Mouse (Mus musculus): Measurements from ENCODE around the gene Gabrb2. TPM values are rescaled to one million over a fixed set of nuclear protein-coding genes. Genes with fewer than 3 reads are reported as not detected.

Gabrb2 gene
- total RNA-seq, 1 experiment from 2014 or later = not detected

DNA sequence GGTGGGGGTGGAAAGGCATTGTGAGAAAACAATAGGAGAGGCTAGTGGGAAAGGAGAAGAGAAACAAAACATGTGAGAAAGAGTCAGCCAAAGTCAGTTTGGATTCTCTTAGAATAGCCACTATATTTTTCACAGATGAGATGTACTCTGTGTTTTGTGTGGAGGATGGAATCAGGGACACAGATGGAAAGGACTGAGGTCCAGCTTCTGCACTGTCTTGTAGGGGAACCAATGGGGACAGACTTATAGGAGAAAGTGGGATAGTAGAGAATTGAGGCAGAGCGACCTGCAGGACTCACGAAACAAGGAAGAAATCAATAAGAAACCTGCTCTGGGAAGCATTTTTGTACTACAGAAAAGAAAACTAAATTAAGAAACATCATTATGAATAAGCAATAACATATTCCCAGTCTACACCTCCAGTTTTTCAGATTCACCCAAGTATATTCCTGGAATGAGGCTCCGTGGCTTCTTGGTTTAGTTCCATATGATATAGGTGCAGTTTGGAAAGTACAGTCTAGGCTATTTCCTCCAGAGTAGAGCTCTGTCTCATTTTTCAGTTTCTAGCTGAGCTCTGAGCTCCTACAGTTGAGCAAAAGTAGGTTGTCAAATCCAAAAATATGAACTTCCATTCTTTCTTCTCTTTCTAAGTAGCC is 108.8 kb downstream of the Gabrb2 start:
- no peak for ATAC-seq (replicated peaks; ENCODE audit: low read depth, poor library complexity, severe bottlenecking)

DNA sequence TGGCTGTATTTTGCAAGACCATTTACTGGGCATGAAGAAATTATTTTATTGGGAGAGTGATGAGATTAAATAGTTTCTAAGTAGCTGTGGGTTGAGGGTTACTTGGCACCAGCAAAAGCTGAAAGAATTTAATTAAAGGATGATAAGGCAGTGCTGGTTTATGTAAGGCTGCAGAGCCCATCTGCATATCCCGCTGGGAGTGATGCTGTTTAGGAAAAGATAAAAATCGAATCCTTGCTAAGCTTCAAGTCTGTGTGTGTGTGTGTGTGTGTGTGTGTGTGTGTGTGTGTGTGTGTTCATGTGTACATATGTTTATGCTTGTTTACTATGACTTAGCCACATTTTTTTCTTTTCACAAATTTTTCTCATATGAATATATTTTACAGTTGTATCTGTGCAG is 113.0 kb downstream of the Gabrb2 start:
- no peak for ATAC-seq (replicated peaks; ENCODE audit: low read depth, poor library complexity, severe bottlenecking)

DNA sequence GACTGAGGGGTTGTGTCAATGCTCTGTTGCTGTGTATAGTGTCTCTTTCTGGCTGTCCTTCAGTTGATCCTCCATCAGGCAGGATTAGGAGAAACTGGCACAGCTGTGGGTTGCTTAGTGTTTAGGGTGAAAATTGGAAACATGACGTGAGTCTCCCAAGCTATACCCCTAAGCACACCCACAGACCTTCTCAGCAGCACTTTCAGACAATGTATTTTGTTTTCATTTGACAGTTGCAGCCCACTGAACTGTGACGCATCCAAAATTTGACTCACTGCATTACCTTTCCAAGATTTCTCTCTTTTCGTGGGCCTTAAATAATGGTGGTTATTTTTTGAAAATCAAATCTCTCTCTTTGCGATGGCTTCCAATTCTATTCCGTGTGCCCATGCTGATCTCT is 115.7 kb downstream of the Gabrb2 start:
- ATAC-seq (replicated peaks; ENCODE audit: low read depth, poor library complexity, severe bottlenecking) = no peak

DNA sequence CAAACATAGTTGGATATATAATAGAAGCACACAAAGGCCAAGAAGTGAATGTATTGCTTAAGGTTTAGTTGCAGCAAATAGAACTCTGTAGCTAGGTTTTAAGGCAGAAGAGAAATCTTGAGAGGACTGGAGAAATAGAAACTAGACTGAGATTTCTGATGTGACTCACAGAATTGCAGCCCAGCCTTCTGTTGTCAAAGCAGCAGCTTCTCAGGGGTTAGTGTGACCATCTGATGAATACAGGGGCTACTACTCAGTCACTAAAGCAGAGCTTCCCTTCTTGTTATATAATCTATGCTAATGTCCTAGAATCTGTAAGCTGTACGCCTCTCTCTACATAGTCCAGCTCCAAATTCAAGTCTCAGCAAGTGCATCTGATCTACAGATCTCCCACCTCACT is 116.3 kb downstream of the Gabrb2 start:
- no peak for ATAC-seq (replicated peaks; ENCODE audit: low read depth, poor library complexity, severe bottlenecking)

DNA sequence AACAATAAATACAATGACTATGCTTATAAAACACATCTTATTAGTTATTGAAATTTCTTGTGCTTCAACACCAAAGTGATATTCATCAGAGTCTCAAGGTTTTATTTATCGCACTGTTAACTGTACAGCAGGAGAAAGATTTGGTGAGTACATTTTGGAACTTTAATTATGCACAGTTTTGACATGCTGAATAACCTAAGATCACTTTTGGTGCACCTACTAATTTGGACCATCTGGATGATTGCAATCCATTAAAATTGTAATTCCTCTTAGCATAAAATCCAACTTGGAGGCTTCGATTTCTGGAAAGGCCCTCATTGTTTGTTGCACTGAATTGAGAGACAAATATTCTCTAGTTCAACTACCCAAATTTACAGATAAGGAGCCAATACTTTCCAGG is 123.3 kb downstream of the Gabrb2 start:
- ATAC-seq (replicated peaks; ENCODE audit: low read depth, poor library complexity, severe bottlenecking) = no peak

DNA sequence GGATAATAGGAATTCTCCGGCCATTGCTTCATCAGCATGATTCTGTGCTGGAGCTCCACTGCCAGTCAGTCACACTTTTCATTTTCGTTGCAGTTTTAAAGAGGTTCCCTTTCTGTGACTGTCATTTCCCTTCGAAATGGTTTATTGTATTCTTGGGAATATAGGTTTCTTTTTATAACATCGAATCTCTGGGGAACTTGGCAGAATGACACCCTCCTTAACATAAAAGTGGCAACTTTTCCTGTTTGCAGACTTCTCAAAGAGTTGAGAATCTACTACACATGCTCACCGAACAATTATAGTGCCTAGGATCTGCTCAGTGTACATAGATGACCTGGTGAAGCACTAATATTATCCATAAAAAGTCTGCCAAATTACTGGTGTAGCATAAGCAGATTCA is 146.5 kb downstream of the Gabrb2 start:
- no peak for ATAC-seq (replicated peaks; ENCODE audit: low read depth, poor library complexity, severe bottlenecking)

DNA sequence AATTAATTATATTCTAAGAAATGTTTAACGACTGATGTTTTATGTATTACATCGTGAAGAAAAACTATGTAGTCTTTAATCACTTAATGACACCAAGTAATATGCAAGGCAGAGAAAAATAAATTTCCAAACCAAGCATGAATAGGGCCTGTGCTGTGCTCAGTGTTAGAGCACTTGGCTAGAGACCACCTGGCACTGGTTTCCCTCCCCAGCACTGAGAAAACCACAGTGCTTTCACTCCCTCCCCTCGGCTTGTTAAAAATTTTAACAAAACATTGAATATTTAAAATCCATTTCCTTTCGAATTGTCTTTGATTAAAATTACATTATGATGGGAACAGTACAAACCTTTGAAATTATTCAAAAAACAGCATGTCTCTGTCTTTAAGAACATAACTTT is 151.9 kb downstream of the Gabrb2 start:
- ATAC-seq (replicated peaks; ENCODE audit: low read depth, poor library complexity, severe bottlenecking) = no peak

DNA sequence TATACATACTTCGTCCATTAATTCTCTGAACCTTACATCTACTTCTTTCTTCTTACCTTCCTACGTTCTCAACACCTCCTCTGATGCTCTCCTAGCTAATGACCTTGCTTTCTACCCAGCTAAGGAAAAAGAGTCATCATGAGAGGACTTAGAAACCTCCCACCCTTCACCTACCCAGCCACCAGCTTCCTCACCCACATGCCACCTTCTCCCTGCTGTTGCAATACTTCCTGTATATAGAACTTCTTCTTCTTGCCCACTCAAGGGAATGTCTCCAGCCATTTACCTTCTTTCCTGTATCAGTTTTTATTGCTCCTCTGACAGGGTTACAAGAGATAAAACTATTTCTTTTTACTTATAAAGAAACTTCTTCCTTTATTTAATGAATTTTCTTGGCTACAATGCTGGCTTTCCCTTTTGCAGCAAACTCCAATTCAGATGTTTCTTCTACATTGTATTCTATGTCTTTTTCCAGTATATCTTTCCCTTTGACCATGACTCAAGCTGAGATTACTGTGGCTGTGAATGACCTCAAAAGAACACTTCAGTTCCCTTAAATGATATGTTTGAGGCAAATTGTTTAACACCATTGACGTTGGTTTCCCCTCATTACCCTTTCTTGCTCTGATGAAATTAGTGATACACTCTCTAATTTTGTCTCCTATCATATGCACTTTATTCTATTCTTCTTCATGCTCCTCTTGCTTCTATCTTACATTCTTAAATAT is 155.8 kb downstream of the Gabrb2 start:
- no peak for ATAC-seq (replicated peaks; ENCODE audit: low read depth, poor library complexity, severe bottlenecking)

DNA sequence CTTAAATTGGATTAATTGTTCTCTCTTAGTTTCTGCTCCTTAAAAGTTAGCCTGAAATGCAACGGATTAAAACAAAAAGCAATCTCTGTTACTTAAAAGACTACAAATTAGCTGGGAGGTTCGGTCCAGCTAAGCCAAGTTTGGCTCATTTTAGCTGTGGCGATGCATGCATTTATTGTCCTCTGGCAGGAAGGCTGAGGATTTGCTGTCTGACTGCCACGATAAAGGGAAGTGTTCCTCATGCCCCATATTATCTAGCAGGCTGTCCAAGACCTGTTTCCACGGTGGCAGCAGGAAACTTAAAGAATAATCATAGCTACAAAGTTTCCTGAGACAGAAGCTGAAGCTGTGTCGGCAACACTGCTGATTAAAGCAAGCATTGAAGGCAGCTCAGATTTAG is 160.2 kb downstream of the Gabrb2 start:
- ATAC-seq (replicated peaks; ENCODE audit: low read depth, poor library complexity, severe bottlenecking) = no peak

DNA sequence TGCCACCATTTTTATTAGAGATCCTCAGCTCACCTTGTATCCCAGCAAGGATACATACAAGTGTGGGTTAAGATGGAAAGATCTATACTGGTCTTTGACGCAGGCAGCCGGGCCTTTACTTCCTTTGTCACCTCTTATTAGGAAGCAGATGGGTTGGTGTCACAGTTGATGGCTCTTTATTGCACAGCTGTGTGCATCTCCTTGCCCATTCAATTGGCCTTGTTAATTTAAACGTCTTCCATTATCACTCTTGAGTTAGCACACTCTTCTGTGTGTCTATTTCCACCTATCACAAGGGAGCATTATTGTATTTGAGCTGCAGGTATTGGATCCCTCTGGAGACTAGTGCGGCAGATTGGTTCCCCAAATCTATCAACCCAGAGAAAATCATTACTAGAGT is 161.6 kb downstream of the Gabrb2 start:
- ATAC-seq (replicated peaks; ENCODE audit: low read depth, poor library complexity, severe bottlenecking) = no peak

DNA sequence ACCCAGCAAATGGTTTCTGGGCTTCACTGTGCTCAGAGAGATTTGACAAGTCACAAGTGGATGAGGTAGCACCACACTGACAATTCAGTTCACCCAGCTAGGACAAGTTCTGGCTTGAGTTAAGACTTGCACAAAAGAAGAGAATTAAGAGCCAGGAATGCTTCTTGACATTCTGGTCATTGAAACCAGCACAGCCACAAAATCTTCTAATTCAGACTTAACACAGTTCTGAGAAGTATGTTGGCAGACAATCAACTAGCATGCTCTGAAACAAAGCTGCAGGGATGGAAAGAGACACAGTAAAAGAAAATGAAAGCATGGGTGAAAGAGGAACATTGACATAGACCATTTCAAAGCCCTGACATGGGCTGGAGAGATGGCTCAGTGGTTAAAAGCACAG is 162.2 kb downstream of the Gabrb2 start:
- no peak for ATAC-seq (replicated peaks; ENCODE audit: low read depth, poor library complexity, severe bottlenecking)

DNA sequence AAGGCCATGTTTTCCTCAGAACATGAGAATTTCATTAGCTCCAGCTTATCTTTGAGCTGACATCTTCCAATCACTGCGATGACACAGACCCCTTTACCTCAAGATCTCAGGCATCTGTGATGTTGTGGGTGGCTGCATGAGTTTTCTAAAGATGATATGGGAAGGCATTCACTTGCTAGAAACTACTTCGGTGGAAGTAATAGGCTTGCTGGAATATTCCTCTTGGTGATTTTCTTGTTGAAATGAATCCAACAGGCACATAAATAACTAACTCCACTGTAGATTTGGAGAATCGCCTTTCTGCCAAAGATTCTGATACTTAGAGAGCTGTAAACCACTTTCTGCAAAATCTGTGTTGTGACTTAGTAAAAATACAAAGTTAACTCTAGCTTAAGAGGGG is 172.9 kb downstream of the Gabrb2 start:
- no peak for ATAC-seq (replicated peaks; ENCODE audit: low read depth, poor library complexity, severe bottlenecking)

DNA sequence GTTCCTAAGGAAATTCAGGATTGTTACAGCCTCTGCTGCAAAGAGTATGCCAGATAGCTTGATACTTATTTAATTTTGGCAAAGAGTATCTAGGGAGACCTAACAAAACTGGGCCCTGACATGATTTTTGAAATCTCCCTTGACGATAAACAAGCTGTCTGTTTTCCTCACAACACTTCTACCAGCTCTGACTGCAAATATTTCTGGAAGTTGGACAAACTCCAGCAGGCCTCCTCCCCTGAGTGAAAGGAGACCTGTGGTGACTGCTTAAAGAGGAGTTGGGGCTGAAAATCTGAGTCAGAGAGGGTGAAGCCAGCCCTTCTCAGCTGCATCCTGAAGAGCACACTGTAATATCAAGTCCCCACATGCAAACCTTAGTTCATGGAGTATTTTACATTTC is 186.7 kb downstream of the Gabrb2 start:
- ATAC-seq (replicated peaks; ENCODE audit: low read depth, poor library complexity, severe bottlenecking) = no peak

DNA sequence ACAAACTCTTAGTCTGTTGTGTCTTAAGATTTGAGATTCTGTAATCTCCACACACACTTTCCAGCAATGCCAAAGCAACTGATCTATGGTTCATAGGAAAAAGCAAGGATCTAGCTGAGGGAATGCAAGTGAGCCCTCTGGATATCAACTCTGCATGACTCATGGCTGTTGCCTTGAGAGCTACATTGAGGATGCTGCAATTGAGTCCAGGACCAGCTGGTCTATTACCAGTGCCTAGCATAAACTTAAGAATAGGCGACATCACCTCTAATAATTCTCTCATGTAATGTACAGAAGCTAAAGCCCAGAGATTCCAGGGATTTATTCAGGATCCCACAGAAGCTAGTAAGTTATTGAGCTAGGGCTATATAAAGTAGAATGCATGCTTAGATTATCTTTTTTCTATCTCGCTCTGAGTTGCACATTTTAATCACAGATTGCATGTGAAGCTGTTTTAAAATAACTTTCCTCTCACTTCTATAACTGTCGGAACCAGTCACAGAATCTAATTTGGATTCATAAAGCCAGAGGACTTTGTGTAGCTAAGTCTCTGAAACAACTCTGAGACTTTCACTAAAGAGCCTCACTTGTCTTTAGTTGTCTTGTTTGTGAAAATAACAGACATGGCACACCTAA is 189.7 kb downstream of the Gabrb2 start:
- no peak for ATAC-seq (replicated peaks; ENCODE audit: low read depth, poor library complexity, severe bottlenecking)

DNA sequence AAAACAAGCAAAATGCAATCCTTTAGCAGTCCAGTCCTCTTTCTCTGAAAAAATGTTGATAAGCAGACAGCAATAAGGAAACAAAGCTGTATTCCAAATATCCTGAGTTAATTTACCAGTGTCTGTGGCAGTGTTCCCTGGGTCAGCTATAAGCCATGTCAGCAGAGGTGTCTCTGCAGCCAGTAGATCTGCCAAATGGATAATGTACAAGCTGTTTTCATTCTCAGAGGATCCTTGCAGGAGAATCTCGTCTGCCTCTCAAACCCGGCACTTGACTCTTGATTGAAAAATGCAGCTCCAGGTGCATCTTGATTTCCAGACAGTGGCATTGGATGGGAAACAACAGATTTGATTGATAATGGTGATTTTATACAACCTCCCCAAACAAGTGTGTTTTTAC is 198.6 kb downstream of the Gabrb2 start:
- ATAC-seq (replicated peaks; ENCODE audit: low read depth, poor library complexity, severe bottlenecking) = no peak

DNA sequence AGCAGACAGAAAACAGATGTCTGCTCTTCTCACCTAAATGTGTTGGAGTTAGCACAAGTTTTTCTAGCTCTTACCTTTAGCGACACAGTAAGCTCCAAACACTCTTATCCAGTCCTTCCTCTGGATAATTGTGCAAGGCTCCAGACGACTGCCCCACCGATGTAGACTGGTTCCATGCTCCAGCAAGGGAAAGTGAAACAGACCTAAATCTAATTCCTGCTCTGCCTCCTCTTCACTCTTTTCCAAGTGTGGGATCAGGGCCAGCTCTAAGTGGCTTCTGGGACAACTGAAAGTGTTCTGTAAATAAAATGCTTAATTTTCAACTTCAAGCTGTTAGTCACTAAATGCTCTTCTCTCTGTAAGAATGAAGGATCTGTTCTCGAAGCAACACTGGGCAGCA is 201.6 kb downstream of the Gabrb2 start:
- ATAC-seq (replicated peaks; ENCODE audit: low read depth, poor library complexity, severe bottlenecking) = no peak

DNA sequence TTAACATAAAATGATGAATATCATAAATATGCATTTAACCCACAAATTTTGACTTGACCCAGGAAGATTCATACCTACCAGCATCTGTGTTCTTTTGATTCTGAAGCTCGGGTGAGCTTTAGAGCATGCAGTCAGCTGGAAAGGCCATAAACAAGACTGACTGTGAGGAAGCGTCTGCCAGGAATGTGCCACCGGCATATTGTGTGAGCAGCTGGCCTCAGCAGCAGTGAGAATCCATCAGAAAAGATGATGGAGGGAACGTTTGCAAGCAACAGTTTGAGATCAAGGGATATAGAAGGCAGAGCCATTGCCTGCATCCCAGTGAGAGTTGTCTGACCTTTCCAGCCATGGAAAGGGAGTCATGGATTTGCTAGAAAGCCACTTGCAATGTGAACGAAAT is 230.6 kb downstream of the Gabrb2 start:
- ATAC-seq (replicated peaks; ENCODE audit: low read depth, poor library complexity, severe bottlenecking) = no peak

DNA sequence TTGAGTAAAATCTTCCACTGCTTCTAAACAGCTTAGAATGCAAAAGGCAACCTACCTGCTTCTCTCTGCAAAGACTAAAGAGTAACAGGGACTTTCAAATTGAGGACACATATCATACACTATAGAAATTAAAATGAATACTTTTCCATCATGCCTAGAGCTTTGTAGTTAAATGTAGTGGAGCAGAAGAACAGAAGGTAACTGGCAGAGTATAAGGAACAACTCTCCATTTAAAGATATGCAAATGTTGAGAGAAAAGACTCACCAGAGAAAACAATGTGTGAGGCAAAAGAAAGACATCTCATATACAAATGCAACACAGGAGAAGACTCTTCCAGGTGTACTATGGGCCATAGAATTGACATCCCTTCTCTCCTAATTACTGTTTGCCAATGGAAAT is 232.0 kb downstream of the Gabrb2 start:
- ATAC-seq (replicated peaks; ENCODE audit: low read depth, poor library complexity, severe bottlenecking) = no peak

DNA sequence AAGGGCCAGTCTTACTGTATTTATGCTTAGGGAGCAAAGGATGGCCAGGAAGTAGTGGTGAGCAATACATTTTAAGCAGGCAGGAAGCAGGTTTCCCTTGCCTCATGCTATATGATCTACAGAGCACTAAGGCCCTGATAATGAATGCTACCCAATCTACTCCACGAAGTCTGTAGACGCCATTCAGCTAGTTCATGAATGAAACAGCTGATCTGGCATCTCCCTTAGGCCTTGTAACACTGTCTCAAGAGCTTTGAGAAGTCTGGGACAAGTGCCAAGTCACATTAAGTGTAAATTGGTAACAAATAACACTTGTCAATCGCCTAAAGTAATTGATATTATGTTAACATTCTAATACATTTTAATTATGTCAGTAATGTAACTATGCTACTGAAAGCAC is 234.6 kb downstream of the Gabrb2 start:
- no peak for ATAC-seq (replicated peaks; ENCODE audit: low read depth, poor library complexity, severe bottlenecking)

DNA sequence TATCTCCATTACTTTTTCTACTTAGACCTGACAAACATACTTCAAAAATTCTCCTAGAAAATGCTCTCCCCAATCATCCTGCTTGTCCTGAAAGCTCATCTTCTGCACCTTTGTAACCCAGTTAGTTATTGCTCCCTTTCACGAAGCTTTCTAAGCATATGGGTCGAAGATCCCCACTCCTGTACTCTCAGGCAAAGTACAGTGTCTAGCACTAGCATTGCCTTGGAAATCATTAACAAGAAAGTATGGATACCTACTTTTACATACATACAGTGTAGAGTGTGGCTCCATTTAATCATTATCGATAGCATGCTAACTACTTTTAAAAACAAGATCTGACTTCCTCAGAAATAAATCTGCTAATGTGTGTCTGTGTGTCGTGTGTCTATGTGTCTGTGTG is 249.1 kb downstream of the Gabrb2 start:
- no peak for ATAC-seq (replicated peaks; ENCODE audit: low read depth, poor library complexity, severe bottlenecking)
